Mouse (Mus musculus): ENCODE measurements around the gene Tepp. TPM values are rescaled to one million over a fixed set of nuclear protein-coding genes. Genes with fewer than 3 reads are reported as not detected.

Gene Tepp
- not detected in 2 replicates for polyA plus RNA-seq (2012; ENCODE audit: insufficient read depth, insufficient read length, low replicate concordance, missing spikeins)

DNA sequence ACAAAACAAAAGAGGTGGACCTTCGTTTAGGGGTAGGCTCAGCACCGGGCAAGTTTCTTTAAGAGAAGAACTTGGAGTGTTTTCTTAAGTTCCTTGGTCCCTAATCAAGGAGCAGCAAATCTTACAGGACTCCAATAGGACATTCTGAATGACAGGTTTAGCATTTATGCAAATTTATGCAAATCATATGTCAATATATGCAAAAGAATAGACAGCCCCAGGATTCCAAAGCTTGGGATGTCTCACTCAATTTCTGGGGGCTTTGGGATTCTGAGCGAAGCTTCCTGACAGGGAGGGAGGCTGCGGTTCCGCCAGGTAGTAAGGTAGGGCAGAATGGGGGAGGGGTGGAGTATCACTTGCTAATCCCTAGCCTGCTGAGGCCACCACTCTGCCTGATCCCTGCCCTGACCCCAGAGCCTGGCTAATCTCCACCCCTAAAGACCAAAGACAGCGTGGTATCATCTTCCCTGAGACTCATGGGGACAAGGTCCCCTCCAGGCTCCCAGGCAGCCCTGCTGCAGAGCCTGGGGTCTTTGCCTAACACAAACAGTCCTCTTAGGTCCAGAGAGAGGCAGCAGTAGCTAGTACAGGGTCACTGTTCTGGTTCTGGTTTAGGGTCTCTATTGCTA, at the start of gene Tepp:
Gene Tepp (plus strand): TSS at position 225 of the 629 bp plus-strand sequence.
- H3K4me1 ChIP-seq (ENCODE audit: control insufficient read depth, insufficient read depth, low read length), result no peaks in the 10 kb centered on the region
- 55% methylated on average over 6 of the region's 6 CpGs for WGBS
- TF ChIP-seq CTCF (IDR thresholded peaks at IDR 0.05; ENCODE audit: insufficient read depth, low read depth, low read length) (no peak), POLR2A (IDR thresholded peaks at IDR 0.05; ENCODE audit: insufficient read depth, low read depth, low read length) (no peak)
- H3K27ac ChIP-seq (ENCODE audit: insufficient read depth, low read depth, low read length), result no peak within 1 kb of the TSS
- no peak within 1 kb of the TSS for H3K4me3 ChIP-seq (ENCODE audit: insufficient read depth, low read depth, low read length)

DNA sequence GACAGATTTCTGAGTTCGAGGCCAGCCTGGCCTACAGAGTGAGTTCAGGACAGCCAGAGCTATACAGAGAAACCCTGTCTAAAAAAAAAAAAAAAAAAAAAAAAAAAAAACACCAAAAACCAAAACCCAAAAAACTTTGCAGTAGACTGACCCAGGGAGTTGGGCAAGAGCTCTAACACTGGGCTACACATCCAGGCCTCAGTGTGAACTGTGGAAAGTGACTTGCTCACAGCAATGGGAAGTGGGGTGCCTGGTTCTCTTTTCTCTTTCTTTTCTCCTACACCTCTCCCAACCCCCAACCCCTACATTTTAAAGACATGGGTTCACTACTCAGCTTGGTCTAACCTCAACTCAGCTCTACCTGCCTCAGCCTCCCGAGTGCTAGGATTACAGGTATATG, 48.2 kb upstream of the Tepp start:
- no peaks in the 10 kb centered on the region for H3K4me1 ChIP-seq (ENCODE audit: control insufficient read depth, insufficient read depth, low read length)
- no peak overlapping the region for H3K27ac ChIP-seq (ENCODE audit: insufficient read depth, low read depth, low read length)
- WGBS, result 96% methylated on average over 2 of the region's 2 CpGs
- no peak overlapping the region for H3K4me3 ChIP-seq (ENCODE audit: insufficient read depth, low read depth, low read length)
- no peak for TF ChIP-seq CTCF (IDR thresholded peaks at IDR 0.05; ENCODE audit: insufficient read depth, low read depth, low read length)
- TF ChIP-seq POLR2A (IDR thresholded peaks at IDR 0.05; ENCODE audit: insufficient read depth, low read depth, low read length), result no peak

DNA sequence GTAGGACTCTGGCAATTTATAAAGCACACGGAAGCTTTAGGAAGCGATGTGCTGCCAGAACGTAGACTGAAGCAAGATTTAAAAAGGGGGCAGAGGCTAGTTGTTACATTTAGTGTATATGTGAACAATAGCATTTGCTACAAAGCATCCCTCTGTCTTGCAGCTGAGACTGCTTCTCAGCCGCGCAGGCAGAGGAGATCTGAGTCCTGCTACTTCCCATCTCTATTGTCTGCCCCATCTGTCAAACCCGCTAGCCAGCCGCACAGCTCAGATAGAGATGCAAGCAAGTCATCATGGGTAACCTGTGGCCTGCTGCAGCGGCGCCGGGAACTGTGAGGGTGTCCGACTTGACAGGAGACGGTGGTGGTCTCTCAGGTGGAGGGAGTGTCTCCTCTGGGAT, 39.9 kb upstream of the Tepp start:
- no peak overlapping the region for H3K4me3 ChIP-seq (ENCODE audit: insufficient read depth, low read depth, low read length)
- 83% methylated on average over 12 of the region's 12 CpGs for WGBS
- no peak overlapping the region for H3K27ac ChIP-seq (ENCODE audit: insufficient read depth, low read depth, low read length)
- TF ChIP-seq CTCF (IDR thresholded peaks at IDR 0.05; ENCODE audit: insufficient read depth, low read depth, low read length), result no peak
- TF ChIP-seq POLR2A (IDR thresholded peaks at IDR 0.05; ENCODE audit: insufficient read depth, low read depth, low read length), result no peak
- no peaks in the 10 kb centered on the region for H3K4me1 ChIP-seq (ENCODE audit: control insufficient read depth, insufficient read depth, low read length)

DNA sequence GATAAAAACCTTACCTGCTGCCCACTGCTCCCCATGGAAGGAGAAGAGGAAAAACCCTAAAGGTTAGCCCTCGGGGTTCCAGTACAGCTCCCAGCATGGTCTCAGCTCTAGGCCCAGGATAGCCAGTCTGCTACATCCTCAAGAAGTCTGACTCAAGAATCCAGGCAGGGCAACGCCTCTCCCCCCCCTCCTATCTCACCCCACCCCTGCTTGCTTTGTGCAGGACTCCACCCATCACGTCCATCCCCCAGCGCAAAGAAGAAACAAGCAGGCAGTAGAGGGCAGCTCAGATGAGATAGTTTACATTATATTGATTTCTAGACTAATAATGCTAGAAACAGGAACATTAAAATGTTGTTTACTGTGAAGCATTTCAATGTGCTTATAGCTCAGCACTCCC, 38.5 kb upstream of the Tepp start:
- 40% methylated on average over 4 of the region's 4 CpGs for WGBS
- H3K27ac ChIP-seq (ENCODE audit: insufficient read depth, low read depth, low read length), result no peak overlapping the region
- TF ChIP-seq POLR2A (IDR thresholded peaks at IDR 0.05; ENCODE audit: insufficient read depth, low read depth, low read length), result no peak
- TF ChIP-seq CTCF (IDR thresholded peaks at IDR 0.05; ENCODE audit: insufficient read depth, low read depth, low read length), result no peak
- no peak overlapping the region for H3K4me3 ChIP-seq (ENCODE audit: insufficient read depth, low read depth, low read length)
- no peaks in the 10 kb centered on the region for H3K4me1 ChIP-seq (ENCODE audit: control insufficient read depth, insufficient read depth, low read length)

DNA sequence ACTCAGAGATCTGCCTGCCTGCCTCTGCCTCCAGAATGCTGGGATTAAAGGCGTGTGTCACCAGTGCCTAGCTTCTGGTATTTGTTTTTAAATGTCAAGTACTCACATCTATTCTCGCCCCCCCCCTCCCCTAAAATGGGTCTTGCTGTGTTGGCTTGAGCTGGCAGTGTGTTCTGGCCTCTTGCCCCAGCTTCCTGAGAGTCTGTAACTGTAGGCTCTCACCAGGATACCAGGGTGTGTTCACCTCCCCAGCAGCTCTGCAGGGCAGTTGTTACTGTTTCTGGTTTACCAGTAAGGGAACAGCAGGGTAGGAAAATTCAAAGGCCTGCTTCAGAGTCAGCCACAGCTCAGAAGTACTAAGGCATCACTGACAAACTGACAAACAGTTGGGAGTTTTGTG, 37.5 kb upstream of the Tepp start:
- no peak for TF ChIP-seq POLR2A (IDR thresholded peaks at IDR 0.05; ENCODE audit: insufficient read depth, low read depth, low read length)
- no peak for TF ChIP-seq CTCF (IDR thresholded peaks at IDR 0.05; ENCODE audit: insufficient read depth, low read depth, low read length)
- Histone ChIP-seq H3K27ac (ENCODE audit: insufficient read depth, low read depth, low read length) (no peak overlapping the region), H3K4me3 (ENCODE audit: insufficient read depth, low read depth, low read length) (no peak overlapping the region), H3K4me1 (ENCODE audit: control insufficient read depth, insufficient read depth, low read length) (no peaks in the 10 kb centered on the region)
- WGBS, result 32% methylated on average over 2 of the region's 2 CpGs

DNA sequence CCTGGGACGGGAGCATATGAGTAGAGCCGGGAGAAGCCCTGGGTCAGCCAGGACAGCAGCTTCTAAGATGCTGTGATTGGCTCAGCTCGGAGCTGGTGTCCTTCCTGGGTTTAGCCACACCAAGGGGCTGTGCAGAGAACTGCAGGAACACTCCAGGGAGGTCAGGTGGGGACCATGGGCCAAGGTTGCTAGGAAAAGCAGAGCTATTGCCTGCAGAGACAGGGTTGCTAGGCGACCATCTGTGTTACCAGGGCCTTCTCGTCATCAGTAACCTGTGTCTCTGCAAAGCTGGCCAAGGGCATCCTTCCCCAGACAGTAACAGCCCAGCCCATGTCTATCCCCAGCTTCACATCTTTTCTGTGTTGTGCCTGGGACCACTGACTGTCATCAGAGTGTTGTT, 28.9 kb upstream of the Tepp start:
- H3K27ac ChIP-seq (ENCODE audit: insufficient read depth, low read depth, low read length), result no peak overlapping the region
- no peak for TF ChIP-seq POLR2A (IDR thresholded peaks at IDR 0.05; ENCODE audit: insufficient read depth, low read depth, low read length)
- WGBS, result 74% methylated on average over 5 of the region's 5 CpGs
- peaks cover 7% of the 10 kb centered on the region; the same call in 1 of the 2 replicates for H3K4me1 ChIP-seq (ENCODE audit: control insufficient read depth, insufficient read depth, low read length)
- no peak overlapping the region for H3K4me3 ChIP-seq (ENCODE audit: insufficient read depth, low read depth, low read length)

DNA sequence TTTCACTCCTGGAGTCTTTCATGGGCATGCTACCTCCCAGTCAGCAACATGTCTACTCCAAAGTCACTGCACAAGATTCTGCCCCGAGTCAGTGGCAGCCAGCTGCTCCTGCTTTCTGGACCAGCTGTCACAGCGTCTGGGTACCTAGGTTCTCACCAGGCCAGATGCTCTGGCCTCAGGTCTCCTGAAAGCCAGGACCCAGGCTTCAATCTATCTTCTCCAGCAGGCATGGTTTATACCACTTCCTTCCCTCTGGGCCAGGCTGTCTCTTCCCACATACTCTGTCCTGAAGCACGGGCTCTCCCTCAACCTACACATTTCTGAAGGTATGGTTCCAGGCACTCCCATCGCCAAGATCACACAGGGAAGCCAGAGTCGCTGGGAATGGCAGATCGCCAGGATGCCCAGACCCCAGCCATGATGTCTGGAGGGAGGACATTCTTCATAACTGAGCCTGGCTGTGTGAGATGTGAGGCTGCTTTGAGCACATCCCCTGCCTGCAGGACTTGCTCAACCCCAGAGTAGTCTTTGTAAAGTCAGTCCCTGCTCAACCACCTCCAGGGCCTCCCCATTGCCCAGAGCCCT, 21.2 kb upstream of the Tepp start:
- no peak overlapping the region for H3K27ac ChIP-seq (ENCODE audit: insufficient read depth, low read depth, low read length)
- H3K4me3 ChIP-seq (ENCODE audit: insufficient read depth, low read depth, low read length), result no peak overlapping the region
- 71% methylated on average over 6 of the region's 6 CpGs for WGBS
- H3K4me1 ChIP-seq (ENCODE audit: control insufficient read depth, insufficient read depth, low read length), result no peaks in the 10 kb centered on the region
- no peak for TF ChIP-seq CTCF (IDR thresholded peaks at IDR 0.05; ENCODE audit: insufficient read depth, low read depth, low read length)
- no peak for TF ChIP-seq POLR2A (IDR thresholded peaks at IDR 0.05; ENCODE audit: insufficient read depth, low read depth, low read length)

DNA sequence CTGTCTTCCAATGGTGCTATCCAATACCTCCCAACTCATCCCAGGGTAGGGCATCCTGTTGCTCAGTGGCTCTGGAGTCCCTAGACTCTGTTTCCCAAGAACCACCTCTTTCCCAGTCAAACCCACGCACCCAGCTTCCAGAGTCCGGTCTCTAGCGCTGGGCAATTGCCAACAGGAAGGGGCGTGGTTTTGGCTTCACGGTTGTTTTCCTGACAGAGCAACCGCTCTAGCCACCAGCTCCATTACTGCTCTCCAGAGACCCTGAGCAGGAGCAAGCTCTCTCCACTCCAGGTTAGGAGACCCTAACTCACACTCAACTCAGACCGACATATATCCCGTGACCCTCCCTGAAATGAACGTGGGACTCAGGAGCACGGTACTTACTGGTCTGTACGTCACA, 17.2 kb upstream of the Tepp start:
- WGBS, result 62% methylated on average over 11 of the region's 11 CpGs
- H3K27ac ChIP-seq (ENCODE audit: insufficient read depth, low read depth, low read length), result no peak overlapping the region

DNA sequence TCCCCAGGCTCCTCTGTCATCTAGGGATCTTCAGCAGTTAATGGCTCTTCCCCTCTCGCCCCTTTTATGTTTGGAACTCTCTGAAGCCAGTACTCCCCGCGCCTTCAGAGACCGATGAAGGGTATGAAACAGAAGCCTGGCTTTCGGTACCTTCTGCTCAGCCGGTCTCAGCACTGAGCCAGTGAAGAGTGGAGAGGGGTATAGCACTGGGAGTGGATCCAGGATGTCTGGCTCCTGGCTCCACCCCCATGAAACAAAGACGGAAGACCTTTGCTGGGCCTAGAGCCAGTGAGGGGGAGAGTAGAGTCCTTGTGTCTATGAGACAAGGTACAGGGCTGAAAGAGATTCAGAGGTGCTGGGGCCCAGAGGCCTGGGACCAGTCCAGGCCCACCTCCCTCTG, 16.5 kb upstream of the Tepp start:
- Histone ChIP-seq H3K4me3 (ENCODE audit: insufficient read depth, low read depth, low read length) (no peak overlapping the region), H3K27ac (ENCODE audit: insufficient read depth, low read depth, low read length) (no peak overlapping the region), H3K4me1 (ENCODE audit: control insufficient read depth, insufficient read depth, low read length) (no peaks in the 10 kb centered on the region)
- TF ChIP-seq CTCF (IDR thresholded peaks at IDR 0.05; ENCODE audit: insufficient read depth, low read depth, low read length) (no peak), POLR2A (IDR thresholded peaks at IDR 0.05; ENCODE audit: insufficient read depth, low read depth, low read length) (no peak)
- WGBS, result 63% methylated on average over 7 of the region's 7 CpGs

More for the DNA sequence above, 17.2 kb upstream of the Tepp start:
- no peak overlapping the region for H3K4me3 ChIP-seq (ENCODE audit: insufficient read depth, low read depth, low read length)
- no peak for TF ChIP-seq POLR2A (IDR thresholded peaks at IDR 0.05; ENCODE audit: insufficient read depth, low read depth, low read length)
- no peak for TF ChIP-seq CTCF (IDR thresholded peaks at IDR 0.05; ENCODE audit: insufficient read depth, low read depth, low read length)
- H3K4me1 ChIP-seq (ENCODE audit: control insufficient read depth, insufficient read depth, low read length), result no peaks in the 10 kb centered on the region

Data from olfactory bulb, adult 2 months (tissue).